Mouse (Mus musculus): ENCODE data around the gene Catsperd. TPM values are rescaled to one million over a fixed set of nuclear protein-coding genes. Genes with fewer than 3 reads are reported as not detected.

Catsperd gene
- polyA plus RNA-seq, 1 experiment from 2014 or later: 0.43 TPM

- Histone ChIP-seq H3K9ac (ENCODE audit: low read length) (no peak overlapping the region), H3K27me3 (ENCODE audit: control insufficient read depth, insufficient read depth, low read depth, low read length) (0 out of 2 replicates have a peak, but pooled peaks cover 2% of the 10 kb centered on the region), H3K9me3 (ENCODE audit: control insufficient read depth, low read length) (no peaks in the 10 kb centered on the region), H3K36me3 (ENCODE audit: control insufficient read depth, insufficient read depth, low read length) (no peaks in the 10 kb centered on the region), H3K4me1 (replicated peaks; ENCODE audit: control insufficient read depth, insufficient read depth, low read length) (0 out of 2 replicates have a peak, but pooled peaks cover 2% of the 10 kb centered on the region), H3K4me3 (ENCODE audit: low read length) (no peak overlapping the region), H3K4me2 (ENCODE audit: low read depth, low read length) (no peak overlapping the region), H3K27ac (ENCODE audit: low read length) (no peak overlapping the region)
- 44% methylated on average over 12 of the region's 13 CpGs for whole genome bisulfite sequencing
- no peak for ATAC-seq (ENCODE audit: low read depth)
Observed at GRCm38 (mm10) chr17:56647546-56647945, 19.6 kb downstream of the Catsperd start.

- ATAC-seq (ENCODE audit: low read depth): peak; percentile 64
- no peak overlapping the region for H3K9ac ChIP-seq (ENCODE audit: low read length)
- no peaks in the 10 kb centered on the region for H3K9me3 ChIP-seq (ENCODE audit: control insufficient read depth, low read length)
- no peak overlapping the region for H3K4me2 ChIP-seq (ENCODE audit: low read depth, low read length)
- H3K4me1 ChIP-seq (replicated peaks; ENCODE audit: control insufficient read depth, insufficient read depth, low read length): 0 out of 2 replicates have a peak, but pooled peaks cover 2% of the 10 kb centered on the region
- no peak overlapping the region for H3K27ac ChIP-seq (ENCODE audit: low read length)
- 19% methylated on average over 10 of the region's 10 CpGs for WGBS
- no peaks in the 10 kb centered on the region for H3K36me3 ChIP-seq (ENCODE audit: control insufficient read depth, insufficient read depth, low read length)
- H3K4me3 ChIP-seq (ENCODE audit: low read length): no peak overlapping the region
- 0 out of 2 replicates have a peak, but pooled peaks cover 2% of the 10 kb centered on the region for H3K27me3 ChIP-seq (ENCODE audit: control insufficient read depth, insufficient read depth, low read depth, low read length)
Observed at GRCm38 (mm10) chr17:56651801-56652200, 23.9 kb downstream of the Catsperd start.

- Histone ChIP-seq H3K4me1 (replicated peaks; ENCODE audit: control insufficient read depth, insufficient read depth, low read length) (0 out of 2 replicates have a peak, but pooled peaks cover 2% of the 10 kb centered on the region), H3K9me3 (ENCODE audit: control insufficient read depth, low read length) (no peaks in the 10 kb centered on the region), H3K4me2 (ENCODE audit: low read depth, low read length) (no peak overlapping the region), H3K9ac (ENCODE audit: low read length) (no peak overlapping the region), H3K27ac (ENCODE audit: low read length) (no peak overlapping the region), H3K36me3 (ENCODE audit: control insufficient read depth, insufficient read depth, low read length) (no peaks in the 10 kb centered on the region), H3K27me3 (ENCODE audit: control insufficient read depth, insufficient read depth, low read depth, low read length) (no peaks in the 10 kb centered on the region), H3K4me3 (ENCODE audit: low read length) (no peak overlapping the region)
- 53% methylated on average over 2 of the region's 2 CpGs for WGBS
- no peak for ATAC-seq (ENCODE audit: low read depth)
Observed at GRCm38 (mm10) chr17:56654771-56655170, 26.8 kb downstream of the Catsperd start.

DNA sequence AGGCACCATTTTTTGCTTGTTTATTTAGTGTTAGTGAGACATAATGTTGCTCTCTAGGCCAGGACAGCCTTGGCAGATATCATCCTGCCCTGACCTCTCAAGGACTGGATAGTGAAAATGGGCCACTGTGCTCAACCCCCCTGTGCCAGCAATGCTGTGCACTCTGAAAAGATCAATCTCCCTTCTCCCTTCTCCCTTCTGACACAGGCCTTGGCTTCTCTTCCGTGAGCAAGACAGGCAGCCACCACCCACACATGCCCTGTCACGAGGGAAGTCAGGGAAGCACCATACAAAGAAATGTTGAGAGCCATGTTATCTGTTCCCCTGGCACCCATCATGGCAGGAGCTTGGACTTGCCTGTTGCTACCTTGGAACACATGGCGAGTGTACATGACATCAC lies 27.4 kb downstream of the Catsperd start:
- Histone ChIP-seq H3K36me3 (ENCODE audit: control insufficient read depth, insufficient read depth, low read length) (no peaks in the 10 kb centered on the region), H3K4me2 (ENCODE audit: low read depth, low read length) (no peak overlapping the region), H3K27me3 (ENCODE audit: control insufficient read depth, insufficient read depth, low read depth, low read length) (no peaks in the 10 kb centered on the region), H3K4me1 (replicated peaks; ENCODE audit: control insufficient read depth, insufficient read depth, low read length) (0 out of 2 replicates have a peak, but pooled peaks cover 2% of the 10 kb centered on the region), H3K27ac (ENCODE audit: low read length) (no peak overlapping the region), H3K9ac (ENCODE audit: low read length) (no peak overlapping the region), H3K9me3 (ENCODE audit: control insufficient read depth, low read length) (no peaks in the 10 kb centered on the region), H3K4me3 (ENCODE audit: low read length) (no peak overlapping the region)
- WGBS: 71% methylated on average over 3 of the region's 3 CpGs
- no peak for ATAC-seq (ENCODE audit: low read depth)

GRCm38 (mm10) chr17:56656171-56656570 lies 28.2 kb downstream of the Catsperd start:
- ATAC-seq (ENCODE audit: low read depth): no peak
- 80% methylated on average over 6 of the region's 6 CpGs for WGBS
- Histone ChIP-seq H3K27me3 (ENCODE audit: control insufficient read depth, insufficient read depth, low read depth, low read length) (no peaks in the 10 kb centered on the region), H3K4me1 (replicated peaks; ENCODE audit: control insufficient read depth, insufficient read depth, low read length) (0 out of 2 replicates have a peak, but pooled peaks cover 2% of the 10 kb centered on the region), H3K9me3 (ENCODE audit: control insufficient read depth, low read length) (no peaks in the 10 kb centered on the region), H3K9ac (ENCODE audit: low read length) (no peak overlapping the region), H3K4me3 (ENCODE audit: low read length) (no peak overlapping the region), H3K4me2 (ENCODE audit: low read depth, low read length) (no peak overlapping the region), H3K27ac (ENCODE audit: low read length) (no peak overlapping the region), H3K36me3 (ENCODE audit: control insufficient read depth, insufficient read depth, low read length) (no peaks in the 10 kb centered on the region)

DNA sequence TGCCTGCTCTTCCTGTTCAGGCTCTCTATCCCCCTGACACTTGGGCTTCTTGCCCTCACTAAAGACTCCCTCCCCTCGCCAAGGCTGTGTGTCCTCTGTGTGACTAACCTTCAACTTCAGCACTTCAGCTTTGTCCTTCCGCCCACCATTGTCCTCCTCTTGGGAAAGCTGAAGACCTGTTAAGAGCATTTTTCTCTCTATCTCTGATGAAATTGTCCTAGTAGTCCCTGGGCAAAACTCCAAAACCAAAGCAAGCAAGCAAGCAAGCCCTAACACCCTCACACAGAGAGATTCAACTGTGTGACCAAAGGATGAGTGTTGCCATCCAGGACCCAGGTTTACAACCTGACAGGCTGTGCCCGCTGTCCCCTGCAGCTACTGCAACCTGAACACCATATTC lies 35.7 kb downstream of the Catsperd start:
- H3K4me1 ChIP-seq (replicated peaks; ENCODE audit: control insufficient read depth, insufficient read depth, low read length): peaks cover 9% of the 10 kb centered on the region
- H3K36me3 ChIP-seq (ENCODE audit: control insufficient read depth, insufficient read depth, low read length): no peaks in the 10 kb centered on the region
- no peaks in the 10 kb centered on the region for H3K27me3 ChIP-seq (ENCODE audit: control insufficient read depth, insufficient read depth, low read depth, low read length)
- H3K4me2 ChIP-seq (ENCODE audit: low read depth, low read length): peak overlapping the region; percentile 49
- 37% methylated on average over 3 of the region's 3 CpGs for WGBS
- no peak for ATAC-seq (ENCODE audit: low read depth)
- peak overlapping the region; percentile 43; the same call in 1 of the 2 replicates for H3K27ac ChIP-seq (ENCODE audit: low read length)
- no peaks in the 10 kb centered on the region for H3K9me3 ChIP-seq (ENCODE audit: control insufficient read depth, low read length)
- peak overlapping the region; percentile 27 for H3K4me3 ChIP-seq (ENCODE audit: low read length)
- H3K9ac ChIP-seq (ENCODE audit: low read length): peak overlapping the region; percentile 50

DNA sequence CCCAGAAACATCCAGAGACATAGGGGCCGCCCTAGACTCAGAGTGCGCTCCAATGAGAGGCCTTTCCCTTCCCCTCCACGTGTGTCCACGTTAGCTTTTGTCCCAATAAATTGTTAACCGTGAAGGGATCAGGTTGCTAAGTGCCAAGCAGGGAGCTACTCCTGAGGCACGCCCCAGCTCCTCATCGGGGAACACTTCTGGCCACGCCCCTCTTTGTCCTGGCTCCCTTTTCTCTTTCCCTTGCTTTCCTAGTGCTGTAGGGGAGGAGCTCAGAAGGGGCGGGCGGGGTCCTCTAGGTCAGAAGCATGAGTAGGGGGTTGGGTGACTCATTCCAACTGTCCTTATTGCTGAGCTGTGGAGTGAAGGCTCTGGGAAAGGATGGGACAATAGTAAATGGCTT lies 36.4 kb downstream of the Catsperd start:
- H3K27me3 ChIP-seq (ENCODE audit: control insufficient read depth, insufficient read depth, low read depth, low read length): no peaks in the 10 kb centered on the region
- WGBS: 3% methylated on average over 10 of the region's 10 CpGs
- ATAC-seq (ENCODE audit: low read depth): peak; percentile 77
- H3K36me3 ChIP-seq (ENCODE audit: control insufficient read depth, insufficient read depth, low read length): no peaks in the 10 kb centered on the region
- peak overlapping the region; percentile 43; the same call in 1 of the 2 replicates for H3K27ac ChIP-seq (ENCODE audit: low read length)
- no peaks in the 10 kb centered on the region for H3K9me3 ChIP-seq (ENCODE audit: control insufficient read depth, low read length)
- H3K4me1 ChIP-seq (replicated peaks; ENCODE audit: control insufficient read depth, insufficient read depth, low read length): peaks cover 9% of the 10 kb centered on the region
- H3K4me2 ChIP-seq (ENCODE audit: low read depth, low read length): peak overlapping the region; percentile 49
- peak overlapping the region; percentile 50 for H3K9ac ChIP-seq (ENCODE audit: low read length)
- peak overlapping the region; percentile 27 for H3K4me3 ChIP-seq (ENCODE audit: low read length)

- H3K27me3 ChIP-seq (ENCODE audit: control insufficient read depth, insufficient read depth, low read depth, low read length): no peaks in the 10 kb centered on the region
- no peak overlapping the region for H3K4me2 ChIP-seq (ENCODE audit: low read depth, low read length)
- no peak overlapping the region for H3K9ac ChIP-seq (ENCODE audit: low read length)
- H3K27ac ChIP-seq (ENCODE audit: low read length): no peak overlapping the region
- no peaks in the 10 kb centered on the region for H3K9me3 ChIP-seq (ENCODE audit: control insufficient read depth, low read length)
- H3K36me3 ChIP-seq (ENCODE audit: control insufficient read depth, insufficient read depth, low read length): no peaks in the 10 kb centered on the region
- no peak for ATAC-seq (ENCODE audit: low read depth)
- whole genome bisulfite sequencing: 88% methylated on average over 4 of the region's 4 CpGs
- peaks cover 9% of the 10 kb centered on the region for H3K4me1 ChIP-seq (replicated peaks; ENCODE audit: control insufficient read depth, insufficient read depth, low read length)
- no peak overlapping the region for H3K4me3 ChIP-seq (ENCODE audit: low read length)
Observed at GRCm38 (mm10) chr17:56666384-56666783, 38.4 kb downstream of the Catsperd start.

DNA sequence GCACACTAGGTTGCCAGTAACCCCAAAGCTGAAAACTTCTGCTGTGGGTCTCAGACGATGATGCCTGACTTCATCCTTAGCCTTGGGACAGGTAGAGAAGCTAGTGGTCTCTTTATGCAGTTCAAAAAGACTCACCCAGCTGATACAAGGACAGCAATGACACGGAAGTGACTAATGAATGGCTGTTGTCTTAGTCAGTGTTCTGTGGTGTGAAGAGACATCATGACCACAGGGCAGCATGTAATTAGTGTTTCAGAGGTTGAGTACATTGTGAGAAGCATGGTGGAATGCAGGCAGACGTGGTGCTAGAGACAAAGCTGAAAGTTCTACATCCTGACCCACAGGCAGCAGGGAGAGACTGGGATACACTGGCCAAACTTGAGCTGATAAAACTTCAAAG lies 39.6 kb downstream of the Catsperd start:
- no peak for ATAC-seq (ENCODE audit: low read depth)
- no peaks in the 10 kb centered on the region for H3K27me3 ChIP-seq (ENCODE audit: control insufficient read depth, insufficient read depth, low read depth, low read length)
- H3K4me2 ChIP-seq (ENCODE audit: low read depth, low read length): no peak overlapping the region
- H3K27ac ChIP-seq (ENCODE audit: low read length): no peak overlapping the region
- WGBS: 63% methylated on average over 3 of the region's 3 CpGs
- no peak overlapping the region for H3K9ac ChIP-seq (ENCODE audit: low read length)
- H3K36me3 ChIP-seq (ENCODE audit: control insufficient read depth, insufficient read depth, low read length): no peaks in the 10 kb centered on the region
- H3K4me3 ChIP-seq (ENCODE audit: low read length): no peak overlapping the region
- H3K9me3 ChIP-seq (ENCODE audit: control insufficient read depth, low read length): no peaks in the 10 kb centered on the region
- H3K4me1 ChIP-seq (replicated peaks; ENCODE audit: control insufficient read depth, insufficient read depth, low read length): peaks cover 9% of the 10 kb centered on the region
